Mouse (Mus musculus): ENCODE measurements at regions not wholly inside any gene's neighbourhood (a gene's known extent, or its start where the extent isn't known, plus 50 kb on each side); places are given as distances from the start of the nearest gene placed in this dataset.

- in situ Hi-C loops (cut with MboI, MseI), result no loop called here
These were observed 152.3 kb downstream of the Atp23 start for GRCm38 (mm10) chr10:126748696-126749466.

GRCm38 (mm10) chr10:126734661-126735060 is 166.5 kb downstream of the Atp23 start:
- in situ Hi-C loops (cut with MboI, MseI), result no loop called here

GRCm38 (mm10) chr10:126727840-126728239 is 173.3 kb downstream of the Atp23 start:
- in situ Hi-C loops (cut with MboI, MseI), result no loop called here

- in situ Hi-C loops (cut with MboI, MseI), result no loop called here
These were observed 183.2 kb downstream of the Atp23 start for GRCm38 (mm10) chr10:126717961-126718360.

- in situ Hi-C loops (cut with MboI, MseI), result no loop called here
These were observed 189.4 kb downstream of the Atp23 start for GRCm38 (mm10) chr10:126711758-126712157.

GRCm38 (mm10) chr10:126709219-126709917 is 191.8 kb downstream of the Atp23 start:
- in situ Hi-C loops (cut with MboI, MseI), result no loop called here

GRCm38 (mm10) chr10:126708730-126709129 is 192.4 kb downstream of the Atp23 start:
- in situ Hi-C loops (cut with MboI, MseI), result no loop called here

GRCm38 (mm10) chr10:126708215-126708614 is 192.9 kb downstream of the Atp23 start:
- in situ Hi-C loops (cut with MboI, MseI), result no loop called here

GRCm38 (mm10) chr10:126697086-126697485 is 204.1 kb downstream of the Atp23 start:
- in situ Hi-C loops (cut with MboI, MseI), result no loop called here

GRCm38 (mm10) chr10:126690914-126691673 is 210.1 kb downstream of the Atp23 start:
- in situ Hi-C loops (cut with MboI, MseI), result no loop called here

- in situ Hi-C loops (cut with MboI, MseI), result no loop called here
These were observed 220.6 kb downstream of the Atp23 start for GRCm38 (mm10) chr10:126680275-126681184.

GRCm38 (mm10) chr10:126679224-126680120 is 221.7 kb downstream of the Atp23 start:
- in situ Hi-C loops (cut with MboI, MseI), result no loop called here

- in situ Hi-C loops (cut with MboI, MseI), result no loop called here
These were observed 227.7 kb downstream of the Atp23 start for GRCm38 (mm10) chr10:126673437-126673836.

GRCm38 (mm10) chr10:126664408-126665083 is 236.6 kb downstream of the Atp23 start:
- in situ Hi-C loops (cut with MboI, MseI), result no loop called here

GRCm38 (mm10) chr10:126663461-126664013 is 237.6 kb downstream of the Atp23 start:
- in situ Hi-C loops (cut with MboI, MseI), result no loop called here

- in situ Hi-C loops (cut with MboI, MseI), result no loop called here
These were observed 238.4 kb downstream of the Atp23 start for GRCm38 (mm10) chr10:126662765-126663164.

- in situ Hi-C loops (cut with MboI, MseI), result no loop called here
These were observed 240.0 kb downstream of the Atp23 start for GRCm38 (mm10) chr10:126661095-126661615.

GRCm38 (mm10) chr10:126660024-126660423 is 241.1 kb downstream of the Atp23 start:
- in situ Hi-C loops (cut with MboI, MseI), result no loop called here

- in situ Hi-C loops (cut with MboI, MseI), result no loop called here
These were observed 248.5 kb downstream of the Atp23 start for GRCm38 (mm10) chr10:126652693-126653092.
